Comparison of ENCODE assay signal across 8 mouse cellular contexts in genomic region chr9:121316621-121317405, GRCm38 (mm10). TPM values are rescaled to one million over a fixed set of nuclear protein-coding genes. Genes with fewer than 3 reads are reported as not detected.
A peak's percentile ranks its signal among the peaks of the same experiment; 100 is the strongest.
DNase-seq lines count a peak whose midpoint lies in the region; ATAC-seq and TF ChIP-seq lines count a peak whose summit lies in the region.

No protein-coding gene starts in this region.

- peaks cover 61% of the 10 kb centered on the region for H3K4me1 ChIP-seq in hindbrain, embryonic 15.5 days (replicated peaks)

- no peaks in the 10 kb centered on the region for H3K36me3 ChIP-seq in hindbrain, embryonic 15.5 days

- H3K4me2 ChIP-seq in hindbrain, embryonic 15.5 days, result no peak overlapping the region

- DNase-seq in cerebellum, postnatal 4 days (ENCODE audit: low spot score in 2 of 2), result no peak
- DNase-seq in adrenal gland, postnatal 14 days, result peak; percentile 62
- DNase-seq in gastrocnemius, adult 2 months, result peak; percentile 86
- peak; percentile 62 for DNase-seq in lung, postnatal 25 days (ENCODE audit: low spot score)
- peak; percentile 74 for DNase-seq in testis, postnatal 10 days (ENCODE audit: low spot score)
- DNase-seq in urinary bladder, postnatal 4 days (ENCODE audit: low spot score in 2 of 2), result no peak

- no peaks in the 10 kb centered on the region for H3K27me3 ChIP-seq in hindbrain, embryonic 15.5 days

- peak overlapping the region; percentile 95 for H3K27ac ChIP-seq in gastrocnemius, adult 2 months
- peak overlapping the region; percentile 52 for H3K27ac ChIP-seq in hindbrain, embryonic 15.5 days (replicated peaks)

- no peaks in the 10 kb centered on the region for H3K9me3 ChIP-seq in hindbrain, embryonic 15.5 days

- WGBS in hindbrain, embryonic 15.5 days, result 46% methylated on average over 12 of the region's 12 CpGs

- TF ChIP-seq CTCF in gastrocnemius, adult 2 months (IDR thresholded peaks at IDR 0.05), result peak; percentile 19; the same call in 1 of the 2 replicates

- H3K4me3 ChIP-seq in gastrocnemius, adult 2 months, result peak overlapping the region; percentile 30
- H3K4me3 ChIP-seq in hindbrain, embryonic 15.5 days, result no peak overlapping the region

- no peak overlapping the region for H3K9ac ChIP-seq in hindbrain, embryonic 15.5 days

- peak; percentile 70; the same call in 1 of the 2 replicates for ATAC-seq in cerebellum, adult (ENCODE audit: insufficient number of reproducible peaks, low FRiP score, low TSS enrichment)
- ATAC-seq in hindbrain, embryonic 15.5 days (ENCODE audit: low FRiP score, low read depth), result no peak

- intact Hi-C loops in gastrocnemius, adult 2 months (cut with DNase I), result no loop called here

RNA-seq across cellular contexts. Expression of gene Trak1, which starts 19.5 kb away (rescaled TPM):
- total RNA-seq in adrenal gland, postnatal 14 days (2021), result 83.1 and 84.0 TPM in 2 replicates
- total RNA-seq in gastrocnemius, adult 2 months (2021), result 100 to 1,000 TPM; 156 to 204 TPM
- polyA plus RNA-seq in hindbrain, embryonic 15.5 days (2015; fragmentation: Nextera tagmentation; extraction: Ambion mirVana), result 58.3 and 58.4 TPM in 2 replicates

RNA-seq across cellular contexts. Expression of gene Ulk4, which starts 39.8 kb away (rescaled TPM):
- 1.8 and 2.2 TPM in 2 replicates for total RNA-seq in adrenal gland, postnatal 14 days (2021)
- total RNA-seq in gastrocnemius, adult 2 months (2021), result under 1 TPM; 0.11 to 0.36 TPM
- polyA plus RNA-seq in hindbrain, embryonic 15.5 days (2015; fragmentation: Nextera tagmentation; extraction: Ambion mirVana), result 75.9 and 94.1 TPM in 2 replicates

Comparison
In these comparisons a context has a peak if more than half of its experiments do, and no peak if none do; other contexts are left out.
1. DNase-seq: peak in adrenal gland, postnatal 14 days (single experiment), gastrocnemius, adult 2 months (single experiment), lung, postnatal 25 days (single experiment) and testis, postnatal 10 days (single experiment); none in cerebellum, postnatal 4 days (0 of 2) and urinary bladder, postnatal 4 days (0 of 2).